Mouse (Mus musculus): ENCODE results near the gene Pcbd1. TPM values are rescaled to one million over a fixed set of nuclear protein-coding genes. Genes with fewer than 3 reads are reported as not detected.
"Not testable (repeated sequence)": the region's sequence is repeated elsewhere in the genome, so short reads cannot be mapped to it uniquely, and the experiment has no call there.

The Pcbd1 gene
- polyA plus RNA-seq, 1 experiment from 2014 or later = 66.4 TPM

- no peaks in the 10 kb centered on the region for H3K36me3 ChIP-seq (ENCODE audit: control insufficient read depth, insufficient read depth, low read length)
- H3K27ac ChIP-seq (ENCODE audit: low read depth, low read length) = no peak overlapping the region
- H3K9me3 ChIP-seq (replicated peaks; ENCODE audit: control insufficient read depth, low read length) = no peaks in the 10 kb centered on the region
- no peaks in the 10 kb centered on the region; the same call in 1 of the 2 replicates for H3K4me1 ChIP-seq (ENCODE audit: control insufficient read depth, insufficient read depth, low read length)
- H3K9ac ChIP-seq (ENCODE audit: low read depth, low read length) = no peak overlapping the region
- ATAC-seq (replicated peaks; ENCODE audit: insufficient number of reproducible peaks, low FRiP score, low TSS enrichment) = no peak
- H3K4me3 ChIP-seq (ENCODE audit: low read depth, low read length) = no peak overlapping the region
- no peaks in the 10 kb centered on the region for H3K27me3 ChIP-seq (ENCODE audit: control insufficient read depth, insufficient read depth, low read length)
- peak overlapping the region; percentile 50; the same call in 1 of the 2 replicates for H3K4me2 ChIP-seq
- 65% methylated on average over 11 of the region's 11 CpGs for WGBS (ENCODE audit: insufficient replicate concordance)
Observed at GRCm38 (mm10) chr10:61080931-61081255, 8.2 kb upstream of the Pcbd1 start.

- ATAC-seq (replicated peaks; ENCODE audit: insufficient number of reproducible peaks, low FRiP score, low TSS enrichment) = no peak
- Histone ChIP-seq H3K9me3 (replicated peaks; ENCODE audit: control insufficient read depth, low read length) (no peaks in the 10 kb centered on the region), H3K4me1 (ENCODE audit: control insufficient read depth, insufficient read depth, low read length) (peaks cover 9% of the 10 kb centered on the region; the same call in 1 of the 2 replicates), H3K27me3 (ENCODE audit: control insufficient read depth, insufficient read depth, low read length) (no peaks in the 10 kb centered on the region), H3K4me2 (no peak overlapping the region), H3K36me3 (ENCODE audit: control insufficient read depth, insufficient read depth, low read length) (no peaks in the 10 kb centered on the region), H3K4me3 (ENCODE audit: low read depth, low read length) (no peak overlapping the region), H3K9ac (ENCODE audit: low read depth, low read length) (no peak overlapping the region), H3K27ac (ENCODE audit: low read depth, low read length) (no peak overlapping the region)
- 90% methylated on average over 2 of the region's 2 CpGs for WGBS (ENCODE audit: insufficient replicate concordance)
Observed at GRCm38 (mm10) chr10:61085364-61085763, 3.8 kb upstream of the Pcbd1 start.

- ATAC-seq (replicated peaks; ENCODE audit: insufficient number of reproducible peaks, low FRiP score, low TSS enrichment) = no peak
- Histone ChIP-seq H3K9me3 (replicated peaks; ENCODE audit: control insufficient read depth, low read length) (no peaks in the 10 kb centered on the region), H3K4me2 (no peak overlapping the region), H3K4me1 (ENCODE audit: control insufficient read depth, insufficient read depth, low read length) (peaks cover 9% of the 10 kb centered on the region; the same call in 1 of the 2 replicates), H3K36me3 (ENCODE audit: control insufficient read depth, insufficient read depth, low read length) (no peaks in the 10 kb centered on the region), H3K9ac (ENCODE audit: low read depth, low read length) (no peak overlapping the region), H3K27ac (ENCODE audit: low read depth, low read length) (no peak overlapping the region), H3K27me3 (ENCODE audit: control insufficient read depth, insufficient read depth, low read length) (no peaks in the 10 kb centered on the region), H3K4me3 (ENCODE audit: low read depth, low read length) (no peak overlapping the region)
- WGBS (ENCODE audit: insufficient replicate concordance) = 33% methylated on average over 3 of the region's 3 CpGs
Observed at GRCm38 (mm10) chr10:61086502-61086901, 2.6 kb upstream of the Pcbd1 start.

- ATAC-seq (replicated peaks; ENCODE audit: insufficient number of reproducible peaks, low FRiP score, low TSS enrichment) = no peak
- Histone ChIP-seq H3K4me1 (ENCODE audit: control insufficient read depth, insufficient read depth, low read length) (peaks cover 9% of the 10 kb centered on the region; the same call in 1 of the 2 replicates), H3K9me3 (replicated peaks; ENCODE audit: control insufficient read depth, low read length) (no peaks in the 10 kb centered on the region), H3K9ac (ENCODE audit: low read depth, low read length) (no peak overlapping the region), H3K4me2 (no peak overlapping the region), H3K27ac (ENCODE audit: low read depth, low read length) (no peak overlapping the region), H3K4me3 (ENCODE audit: low read depth, low read length) (no peak overlapping the region), H3K27me3 (ENCODE audit: control insufficient read depth, insufficient read depth, low read length) (no peaks in the 10 kb centered on the region), H3K36me3 (ENCODE audit: control insufficient read depth, insufficient read depth, low read length) (no peaks in the 10 kb centered on the region)
- 86% methylated on average over 3 of the region's 3 CpGs for WGBS (ENCODE audit: insufficient replicate concordance)
Observed at GRCm38 (mm10) chr10:61088468-61088867, 663 bp upstream of the Pcbd1 start.

- H3K9ac ChIP-seq (ENCODE audit: low read depth, low read length) = no peak overlapping the region
- H3K4me1 ChIP-seq (ENCODE audit: control insufficient read depth, insufficient read depth, low read length) = peaks cover 9% of the 10 kb centered on the region; the same call in 1 of the 2 replicates
- no peaks in the 10 kb centered on the region for H3K36me3 ChIP-seq (ENCODE audit: control insufficient read depth, insufficient read depth, low read length)
- H3K27ac ChIP-seq (ENCODE audit: low read depth, low read length) = no peak overlapping the region
- H3K4me3 ChIP-seq (ENCODE audit: low read depth, low read length) = no peak overlapping the region
- WGBS (ENCODE audit: insufficient replicate concordance) = 56% methylated on average over 6 of the region's 6 CpGs
- ATAC-seq (replicated peaks; ENCODE audit: insufficient number of reproducible peaks, low FRiP score, low TSS enrichment) = no peak
- no peaks in the 10 kb centered on the region for H3K9me3 ChIP-seq (replicated peaks; ENCODE audit: control insufficient read depth, low read length)
- no peak overlapping the region for H3K4me2 ChIP-seq
- no peaks in the 10 kb centered on the region for H3K27me3 ChIP-seq (ENCODE audit: control insufficient read depth, insufficient read depth, low read length)
Observed at GRCm38 (mm10) chr10:61091866-61092265, 2.7 kb downstream of the Pcbd1 start.

- Histone ChIP-seq H3K36me3 (ENCODE audit: control insufficient read depth, insufficient read depth, low read length) (peaks cover 26% of the 10 kb centered on the region), H3K4me3 (ENCODE audit: low read depth, low read length) (no peak overlapping the region), H3K9ac (ENCODE audit: low read depth, low read length) (no peak overlapping the region), H3K4me2 (no peak overlapping the region), H3K27me3 (ENCODE audit: control insufficient read depth, insufficient read depth, low read length) (no peaks in the 10 kb centered on the region), H3K4me1 (ENCODE audit: control insufficient read depth, insufficient read depth, low read length) (no peaks in the 10 kb centered on the region), H3K27ac (ENCODE audit: low read depth, low read length) (no peak overlapping the region), H3K9me3 (replicated peaks; ENCODE audit: control insufficient read depth, low read length) (no peaks in the 10 kb centered on the region)
- no peak for ATAC-seq (replicated peaks; ENCODE audit: insufficient number of reproducible peaks, low FRiP score, low TSS enrichment)
- 81% methylated on average over 3 of the region's 3 CpGs for WGBS (ENCODE audit: insufficient replicate concordance)
Observed at GRCm38 (mm10) chr10:61103564-61104114, 14.5 kb downstream of the Pcbd1 start.

- Histone ChIP-seq H3K4me3 (ENCODE audit: low read depth, low read length) (no peak overlapping the region), H3K9me3 (replicated peaks; ENCODE audit: control insufficient read depth, low read length) (no peaks in the 10 kb centered on the region), H3K4me2 (no peak overlapping the region), H3K9ac (ENCODE audit: low read depth, low read length) (no peak overlapping the region), H3K4me1 (ENCODE audit: control insufficient read depth, insufficient read depth, low read length) (no peaks in the 10 kb centered on the region), H3K27ac (ENCODE audit: low read depth, low read length) (no peak overlapping the region), H3K27me3 (ENCODE audit: control insufficient read depth, insufficient read depth, low read length) (no peaks in the 10 kb centered on the region), H3K36me3 (ENCODE audit: control insufficient read depth, insufficient read depth, low read length) (peaks cover 7% of the 10 kb centered on the region; the same call in 1 of the 2 replicates)
- 77% methylated on average over 2 of the region's 2 CpGs for WGBS (ENCODE audit: insufficient replicate concordance)
- no peak for ATAC-seq (replicated peaks; ENCODE audit: insufficient number of reproducible peaks, low FRiP score, low TSS enrichment)
Observed at GRCm38 (mm10) chr10:61114246-61114720, 25.2 kb downstream of the Pcbd1 start.

- H3K4me3 ChIP-seq (ENCODE audit: low read depth, low read length); H3K9me3 ChIP-seq (replicated peaks; ENCODE audit: control insufficient read depth, low read length); H3K36me3 ChIP-seq (ENCODE audit: control insufficient read depth, insufficient read depth, low read length); ATAC-seq (replicated peaks; ENCODE audit: insufficient number of reproducible peaks, low FRiP score, low TSS enrichment); H3K9ac ChIP-seq (ENCODE audit: low read depth, low read length); H3K4me1 ChIP-seq (ENCODE audit: control insufficient read depth, insufficient read depth, low read length); H3K27me3 ChIP-seq (ENCODE audit: control insufficient read depth, insufficient read depth, low read length); H3K27ac ChIP-seq (ENCODE audit: low read depth, low read length); H3K4me2 ChIP-seq: not testable (repeated sequence)
- WGBS (ENCODE audit: insufficient replicate concordance) = 87% methylated on average over 4 of the region's 4 CpGs
Observed at GRCm38 (mm10) chr10:61121732-61122131, 32.6 kb downstream of the Pcbd1 start.

- H3K36me3 ChIP-seq (ENCODE audit: control insufficient read depth, insufficient read depth, low read length) = peaks cover 3% of the 10 kb centered on the region; the same call in 1 of the 2 replicates
- no peak overlapping the region for H3K9ac ChIP-seq (ENCODE audit: low read depth, low read length)
- WGBS (ENCODE audit: insufficient replicate concordance) = 75% methylated on average over 3 of the region's 3 CpGs
- no peaks in the 10 kb centered on the region for H3K27me3 ChIP-seq (ENCODE audit: control insufficient read depth, insufficient read depth, low read length)
- H3K27ac ChIP-seq (ENCODE audit: low read depth, low read length) = no peak overlapping the region
- no peak for ATAC-seq (replicated peaks; ENCODE audit: insufficient number of reproducible peaks, low FRiP score, low TSS enrichment)
- H3K9me3 ChIP-seq (replicated peaks; ENCODE audit: control insufficient read depth, low read length) = no peaks in the 10 kb centered on the region
- no peak overlapping the region for H3K4me3 ChIP-seq (ENCODE audit: low read depth, low read length)
- no peak overlapping the region for H3K4me2 ChIP-seq
- no peaks in the 10 kb centered on the region for H3K4me1 ChIP-seq (ENCODE audit: control insufficient read depth, insufficient read depth, low read length)
Observed at GRCm38 (mm10) chr10:61123276-61123913, 34.3 kb downstream of the Pcbd1 start.

Measured in heart, embryonic 11.5 days (tissue).